Mouse (Mus musculus): ENCODE results near the gene Eps15. TPM values are rescaled to one million over a fixed set of nuclear protein-coding genes. Genes with fewer than 3 reads are reported as not detected.

The Eps15 gene
- polyA plus RNA-seq, 1 experiment, result 14.1 TPM

DNA sequence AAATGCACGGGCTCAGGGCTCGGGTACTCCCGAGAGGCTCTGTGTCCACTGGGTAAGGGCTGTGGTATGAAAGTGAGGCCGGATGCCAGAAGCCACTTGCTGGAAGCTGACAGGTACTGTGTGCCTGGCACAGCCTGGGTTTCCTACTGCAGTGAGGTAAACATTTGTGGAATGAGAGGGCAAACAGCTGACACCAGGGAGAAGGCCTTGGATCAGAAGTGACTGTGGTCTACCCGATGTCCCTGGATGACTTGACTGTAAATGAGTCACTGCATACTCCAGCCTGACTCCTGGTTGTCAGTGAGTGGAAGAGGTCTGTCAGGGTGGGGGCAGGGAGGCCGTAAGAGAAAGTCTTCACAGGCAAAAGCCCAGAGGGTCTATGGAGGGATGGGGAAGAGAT, 153.6 kb downstream of the Eps15 start:
- no peak for TF ChIP-seq POLR2A (IDR thresholded peaks at IDR 0.05; ENCODE audit: control insufficient read depth, extremely low read depth, insufficient read depth, low read length, poor library complexity)
- no peak for TF ChIP-seq CTCF (IDR thresholded peaks at IDR 0.05; ENCODE audit: borderline replicate concordance, control insufficient read depth, extremely low read depth, insufficient read depth, low read length, poor library complexity)
- Histone ChIP-seq H3K27ac (ENCODE audit: control insufficient read depth, insufficient read depth, low read length) (no peak overlapping the region), H3K36me3 (ENCODE audit: control insufficient read depth, insufficient read depth, low read length) (no peaks in the 10 kb centered on the region), H3K27me3 (ENCODE audit: control insufficient read depth, insufficient read depth, low read length) (no peaks in the 10 kb centered on the region), H3K4me1 (replicated peaks; ENCODE audit: control insufficient read depth, insufficient read depth, low read length) (no peaks in the 10 kb centered on the region; the same call in 1 of the 2 replicates), H3K4me3 (ENCODE audit: control insufficient read depth, insufficient read depth, low read length) (no peak overlapping the region)
- DNase-seq, result no peak
- WGBS, result 90% methylated on average over 6 of the region's 6 CpGs

- H3K4me3 ChIP-seq (ENCODE audit: control insufficient read depth, insufficient read depth, low read length), result no peak overlapping the region
- no peaks in the 10 kb centered on the region; the same call in 1 of the 2 replicates for H3K4me1 ChIP-seq (replicated peaks; ENCODE audit: control insufficient read depth, insufficient read depth, low read length)
- no peaks in the 10 kb centered on the region for H3K36me3 ChIP-seq (ENCODE audit: control insufficient read depth, insufficient read depth, low read length)
- WGBS, result 100% methylated on average over 1 of the region's 1 CpGs
- no peak overlapping the region for H3K27ac ChIP-seq (ENCODE audit: control insufficient read depth, insufficient read depth, low read length)
- H3K27me3 ChIP-seq (ENCODE audit: control insufficient read depth, insufficient read depth, low read length), result no peaks in the 10 kb centered on the region
- TF ChIP-seq POLR2A (IDR thresholded peaks at IDR 0.05; ENCODE audit: control insufficient read depth, extremely low read depth, insufficient read depth, low read length, poor library complexity) (no peak), CTCF (IDR thresholded peaks at IDR 0.05; ENCODE audit: borderline replicate concordance, control insufficient read depth, extremely low read depth, insufficient read depth, low read length, poor library complexity) (no peak)
- no peak for DNase-seq
Measured at GRCm38 (mm10) chr4:109434256-109434655, 154.2 kb downstream of the Eps15 start.

Other genes with a start within 250 kb of the Eps15 start
- gene Osbpl9, start 78.0 kb upstream of the Eps15 start, polyA plus RNA-seq (2012; rRNA removed), result 87.0 and 93.2 TPM in 2 replicates
- gene Calr4, start 45.8 kb upstream of the Eps15 start, polyA plus RNA-seq (2012; rRNA removed), result 0.10 TPM in 1 of 2 replicates, not detected in the other
- gene Ttc39a, start 126.4 kb downstream of the Eps15 start, polyA plus RNA-seq (2012; rRNA removed), result 15.0 and 17.2 TPM in 2 replicates
- gene Rnf11, start 204.5 kb downstream of the Eps15 start, polyA plus RNA-seq (2012; rRNA removed), result 16.1 and 23.8 TPM in 2 replicates